22 mouse cellular contexts compared by ENCODE assay signal in the genomic region with DNA sequence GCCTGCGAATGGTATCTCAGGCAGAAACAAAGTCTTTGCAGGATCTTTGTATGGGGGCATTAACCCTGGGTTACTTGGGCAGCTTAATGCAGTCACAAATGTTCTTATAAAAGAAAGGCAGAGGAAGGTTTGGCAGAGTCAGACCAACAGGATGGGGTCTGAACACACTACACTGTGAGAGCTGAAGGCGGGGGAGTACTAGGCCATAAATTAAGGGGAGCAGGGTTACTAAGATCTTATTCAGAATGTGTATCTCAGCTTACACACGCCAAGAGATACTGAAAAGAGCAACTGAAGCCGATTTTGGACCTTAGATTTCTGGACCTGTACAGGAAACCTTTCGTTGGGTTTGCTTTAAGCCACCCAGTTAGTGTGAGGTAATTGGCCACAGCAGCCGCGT.
A peak's percentile ranks its signal among the peaks of the same experiment; 100 is the strongest.
DNase-seq lines count a peak whose midpoint lies in the region; ATAC-seq and TF ChIP-seq lines count a peak whose summit lies in the region.
"Had no signal": no experiment of that assay in that cellular context is flagged by ENCODE, and none has a peak within 500 bp of the region (broad histone marks: within the 10 kb centered on the region; RNA-seq: fewer than 3 reads in every experiment).

No protein-coding gene starts in this region.

- peak; percentile 74 for ATAC-seq in kidney, embryonic 14.5 days (ENCODE audit: low FRiP score, low TSS enrichment)
- ATAC-seq in kidney, postnatal 0 days (replicated peaks; ENCODE audit: low FRiP score, low read depth): no peak
- no peak for ATAC-seq in stomach, embryonic 16.5 days (ENCODE audit: insufficient read depth, low FRiP score)
- ATAC-seq: CD4-positive, CD25-positive, alpha-beta regulatory T cell, adult 4 months; forebrain, embryonic 14.5 days; forebrain, postnatal 0 days had no signal

- H3K4me2 ChIP-seq in kidney, embryonic 14.5 days (replicated peaks; ENCODE audit: low read depth, low read length): no peak overlapping the region
- H3K4me2 ChIP-seq in kidney, postnatal 0 days (ENCODE audit: low read length): no peak overlapping the region
- no peak overlapping the region for H3K4me2 ChIP-seq in stomach, embryonic 16.5 days (ENCODE audit: low read depth, low read length)
- H3K4me2 ChIP-seq: embryonic facial prominence, embryonic 12.5 days; embryonic facial prominence, embryonic 15.5 days; heart, embryonic 11.5 days; hindbrain, embryonic 13.5 days had no signal

- H3K4me3 ChIP-seq in kidney, embryonic 14.5 days (ENCODE audit: low read length): no peak overlapping the region
- no peak overlapping the region for H3K4me3 ChIP-seq in kidney, postnatal 0 days (replicated peaks; ENCODE audit: low read depth, low read length)
- no peak overlapping the region for H3K4me3 ChIP-seq in stomach, embryonic 16.5 days (replicated peaks; ENCODE audit: low read length)
- H3K4me3 ChIP-seq: embryonic facial prominence, embryonic 12.5 days; embryonic facial prominence, embryonic 15.5 days; gastrocnemius, adult 2 months; hindbrain, embryonic 13.5 days had no signal

- H3K27me3 ChIP-seq in kidney, embryonic 14.5 days (ENCODE audit: control insufficient read depth, insufficient read depth, low read length): no peaks in the 10 kb centered on the region
- H3K27me3 ChIP-seq in kidney, postnatal 0 days (ENCODE audit: insufficient read depth, low read length): no peaks in the 10 kb centered on the region
- no peaks in the 10 kb centered on the region for H3K27me3 ChIP-seq in stomach, embryonic 16.5 days (ENCODE audit: control insufficient read depth, insufficient read depth, low read length)
- H3K27me3 ChIP-seq: embryonic facial prominence, embryonic 12.5 days; embryonic facial prominence, embryonic 15.5 days; hindbrain, embryonic 13.5 days had no signal

- no peaks in the 10 kb centered on the region for H3K9me3 ChIP-seq in kidney, embryonic 14.5 days (ENCODE audit: control insufficient read depth, low read length)
- no peaks in the 10 kb centered on the region for H3K9me3 ChIP-seq in kidney, postnatal 0 days (replicated peaks; ENCODE audit: low read length)
- H3K9me3 ChIP-seq in stomach, embryonic 16.5 days (replicated peaks; ENCODE audit: control insufficient read depth, low read length): no peaks in the 10 kb centered on the region
- H3K9me3 ChIP-seq: embryonic facial prominence, embryonic 12.5 days; embryonic facial prominence, embryonic 15.5 days; hindbrain, embryonic 13.5 days had no signal

- WGBS in kidney, embryonic 14.5 days: 51% methylated on average over 7 of the region's 7 CpGs
- 47% methylated on average over 7 of the region's 7 CpGs for WGBS in kidney, postnatal 0 days
- 87% methylated on average over 7 of the region's 7 CpGs for WGBS in stomach, embryonic 16.5 days

- peaks cover 4% of the 10 kb centered on the region; the same call in 1 of the 2 replicates for H3K4me1 ChIP-seq in kidney, embryonic 14.5 days (ENCODE audit: control insufficient read depth, insufficient read depth, low read length)
- no peaks in the 10 kb centered on the region for H3K4me1 ChIP-seq in kidney, postnatal 0 days (replicated peaks; ENCODE audit: insufficient read depth, low read length)
- no peaks in the 10 kb centered on the region for H3K4me1 ChIP-seq in stomach, embryonic 16.5 days (ENCODE audit: control insufficient read depth, insufficient read depth, low read length)
- H3K4me1 ChIP-seq: embryonic facial prominence, embryonic 15.5 days; hindbrain, embryonic 13.5 days had no signal

- no peaks in the 10 kb centered on the region for H3K36me3 ChIP-seq in kidney, embryonic 14.5 days (ENCODE audit: control insufficient read depth, insufficient read depth, low read length)
- H3K36me3 ChIP-seq in kidney, postnatal 0 days (ENCODE audit: insufficient read depth, low read length): no peaks in the 10 kb centered on the region
- H3K36me3 ChIP-seq in stomach, embryonic 16.5 days (ENCODE audit: control insufficient read depth, insufficient read depth, low read length): no peaks in the 10 kb centered on the region
- H3K36me3 ChIP-seq: embryonic facial prominence, embryonic 12.5 days; embryonic facial prominence, embryonic 15.5 days; hindbrain, embryonic 13.5 days had no signal

- TF ChIP-seq CTCF in kidney, postnatal 0 days (IDR thresholded peaks at IDR 0.05; ENCODE audit: low read depth): no peak

- no peak overlapping the region for H3K27ac ChIP-seq in kidney, embryonic 14.5 days (ENCODE audit: low read depth, low read length)
- H3K27ac ChIP-seq in kidney, postnatal 0 days: no peak overlapping the region
- 0 out of 2 replicates have a peak overlapping the region, but pooled peaks have one; percentile 10 for H3K27ac ChIP-seq in stomach, embryonic 16.5 days (ENCODE audit: low read length)
- H3K27ac ChIP-seq: embryonic facial prominence, embryonic 12.5 days; embryonic facial prominence, embryonic 15.5 days; gastrocnemius, adult 2 months; hindbrain, embryonic 13.5 days had no signal

- DNase-seq in kidney, postnatal 25 days: no peak
- DNase-seq in kidney, postnatal 0 days (ENCODE audit: low spot score): peak; percentile 67
- DNase-seq in kidney, postnatal 4 days: no peak
- DNase-seq in ovary, postnatal 14 days (ENCODE audit: low spot score): no peak
- DNase-seq: adrenal gland, adult 2 months; adrenal gland, postnatal 14 days; cerebellum, adult 11 months; cerebellum, adult 2 months; cerebellum, adult 9-11 months; cerebellum, postnatal 25 days; forebrain, postnatal 0 days; gastrocnemius, adult 2 months; gastrocnemius, postnatal 14 days; heart, adult 11 months had no signal

- no peak overlapping the region for H3K9ac ChIP-seq in kidney, embryonic 14.5 days (ENCODE audit: low read depth, low read length)
- H3K9ac ChIP-seq in kidney, postnatal 0 days (ENCODE audit: low read depth, low read length): no peak overlapping the region
- no peak overlapping the region for H3K9ac ChIP-seq in stomach, embryonic 16.5 days (ENCODE audit: low read length)
- H3K9ac ChIP-seq: embryonic facial prominence, embryonic 12.5 days; embryonic facial prominence, embryonic 15.5 days; forebrain, postnatal 0 days; hindbrain, embryonic 13.5 days had no signal
